Mouse (Mus musculus): ENCODE measurements around the gene Ddx19b.
"Not testable (repeated sequence)": the region's sequence is repeated elsewhere in the genome, so short reads cannot be mapped to it uniquely, and the experiment has no call there.

Gene Ddx19b

DNA sequence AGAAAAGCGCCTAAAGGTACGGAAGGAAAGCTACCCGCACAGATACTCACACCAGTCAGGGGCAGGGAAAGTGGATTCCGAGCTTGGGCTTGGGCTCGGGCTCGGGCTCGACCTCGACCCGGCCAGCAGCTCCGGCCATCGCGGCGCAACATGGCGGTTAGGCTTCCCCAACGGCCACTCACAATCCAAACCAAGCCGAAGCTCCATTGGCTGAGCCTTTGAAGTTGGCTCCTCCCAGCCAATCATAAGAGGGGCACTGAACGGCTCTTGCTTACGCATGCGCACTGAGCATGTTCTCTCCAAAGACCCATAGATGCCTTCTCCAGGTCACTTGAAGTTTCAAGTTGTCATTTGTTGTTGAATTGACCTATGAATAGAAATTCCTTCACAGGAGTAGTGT lies at the start of gene Ddx19b:
Ddx19b (minus strand) TSS at position 180 of the 400 bp plus-strand sequence.
- DNase-seq (ENCODE audit: low spot score), result no peak

DNA sequence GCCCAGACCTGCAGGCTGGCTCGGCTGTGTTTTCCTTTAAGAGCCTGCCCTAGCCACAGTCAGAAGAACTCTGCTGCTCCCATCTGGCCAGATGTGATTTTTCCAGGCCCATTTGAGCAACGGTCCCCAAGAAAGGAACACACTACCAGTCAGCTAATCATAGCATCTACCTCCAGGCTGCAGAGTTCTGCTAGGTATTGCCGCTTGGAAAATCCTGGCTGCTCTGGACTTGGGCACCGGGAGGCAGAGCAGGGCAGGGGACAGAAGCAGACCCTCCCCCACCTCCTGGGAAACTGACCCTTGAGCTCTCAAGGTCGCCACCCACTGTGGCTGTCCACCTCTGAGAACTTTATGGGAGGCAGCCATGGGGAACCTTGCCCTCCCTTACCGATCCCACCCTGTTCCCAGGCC lies 48.3 kb upstream of the Ddx19b start:
- no peak for DNase-seq (ENCODE audit: low spot score)

DNA sequence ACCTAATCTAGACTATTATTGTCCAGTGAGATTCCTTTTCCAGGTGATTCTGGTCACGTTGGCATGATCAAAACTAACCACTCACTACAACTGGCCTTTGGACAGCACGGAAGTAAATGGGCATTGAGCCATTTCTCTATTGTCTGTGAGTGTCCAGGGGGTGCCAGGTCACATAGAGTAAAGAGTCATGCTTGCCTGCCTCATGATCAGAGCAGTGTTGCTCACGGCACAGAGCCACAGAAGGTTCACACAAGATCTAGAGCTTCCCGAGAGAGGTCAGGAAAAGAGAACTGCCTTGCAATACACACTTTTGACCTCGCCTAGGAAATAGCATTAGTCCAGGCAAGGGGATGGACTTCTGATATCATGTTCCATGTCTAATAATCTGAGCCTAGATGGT lies 47.9 kb upstream of the Ddx19b start:
- DNase-seq (ENCODE audit: low spot score), result no peak

DNA sequence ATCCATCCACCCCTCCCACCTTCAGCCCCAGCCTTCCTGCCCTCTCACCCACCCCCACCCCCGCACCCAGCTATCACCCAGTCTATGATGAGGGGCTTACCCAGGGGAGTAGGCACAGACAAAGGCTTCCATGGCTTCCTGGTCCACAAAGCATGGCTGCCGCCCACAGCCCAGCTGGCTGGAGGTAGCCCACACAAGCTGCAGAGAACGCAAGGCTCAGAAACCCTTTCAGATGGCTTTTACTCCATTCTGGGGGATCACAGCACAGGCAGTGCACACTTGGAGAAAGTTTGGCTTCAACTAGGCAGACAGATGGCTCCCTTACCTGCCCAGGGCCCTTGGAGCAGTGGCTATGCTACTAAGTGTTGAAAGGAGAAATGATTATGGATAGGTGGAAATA lies 44.4 kb upstream of the Ddx19b start:
- DNase-seq (ENCODE audit: low spot score), result no peak

DNA sequence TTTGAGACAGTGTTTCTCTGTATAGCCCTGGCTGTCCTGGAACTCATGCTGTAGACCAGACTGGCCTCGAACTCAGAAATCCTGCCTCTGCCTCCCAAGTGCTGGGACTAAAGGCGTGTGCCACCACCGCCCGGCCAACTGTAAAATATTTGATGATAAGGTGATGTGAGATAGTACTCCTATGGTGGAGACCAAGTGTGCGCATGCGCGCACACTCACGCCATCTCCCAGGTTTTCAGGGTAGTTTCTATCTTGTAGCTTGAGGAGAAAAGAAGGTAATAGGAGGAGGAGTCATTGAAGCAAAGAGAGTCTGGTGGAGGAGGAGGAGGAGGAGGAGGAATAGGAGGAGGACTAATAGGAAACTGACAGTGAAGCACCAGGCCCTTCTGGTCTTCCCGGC lies 37.1 kb upstream of the Ddx19b start:
- DNase-seq (ENCODE audit: low spot score), result not testable (repeated sequence)

DNA sequence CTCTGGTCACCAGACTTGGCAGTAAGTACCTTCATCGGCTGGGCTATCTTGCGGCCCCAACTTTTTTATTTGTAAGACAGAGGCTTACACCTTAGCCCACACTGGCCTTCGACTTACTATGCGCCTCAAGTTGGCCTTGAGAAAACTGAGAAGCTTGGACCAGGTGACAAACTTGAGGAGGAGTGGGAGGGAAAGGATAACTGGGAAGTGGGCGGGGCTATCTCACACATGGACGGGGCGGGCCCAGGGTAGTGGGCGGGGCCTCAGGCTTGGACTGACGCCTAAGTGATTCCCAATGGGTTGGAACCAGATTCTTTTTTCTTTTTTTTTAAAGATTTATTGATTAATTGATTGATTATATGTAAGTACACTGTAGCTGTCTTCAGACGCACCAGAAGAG lies 35.9 kb upstream of the Ddx19b start:
- DNase-seq (ENCODE audit: low spot score), result no peak

DNA sequence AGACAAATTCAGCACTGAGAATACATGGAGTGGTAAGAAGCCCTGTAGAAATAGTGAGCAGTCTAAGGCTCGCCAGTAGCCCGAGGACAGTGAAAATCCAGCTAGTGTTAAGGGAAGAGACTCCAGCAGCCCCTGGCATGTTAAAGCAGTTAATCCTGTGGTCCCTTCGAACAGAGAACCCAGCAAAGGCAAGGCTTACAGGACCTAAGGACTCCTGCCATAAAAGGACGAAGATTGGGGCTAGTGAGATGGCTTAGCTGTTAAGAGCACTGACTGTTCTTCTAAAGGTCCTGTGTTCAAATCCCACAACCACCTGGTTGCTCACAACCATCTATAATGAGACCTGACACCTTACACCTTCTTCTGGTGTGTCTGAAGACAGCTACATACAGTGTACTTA lies 34.8 kb upstream of the Ddx19b start:
- no peak for DNase-seq (ENCODE audit: low spot score)

DNA sequence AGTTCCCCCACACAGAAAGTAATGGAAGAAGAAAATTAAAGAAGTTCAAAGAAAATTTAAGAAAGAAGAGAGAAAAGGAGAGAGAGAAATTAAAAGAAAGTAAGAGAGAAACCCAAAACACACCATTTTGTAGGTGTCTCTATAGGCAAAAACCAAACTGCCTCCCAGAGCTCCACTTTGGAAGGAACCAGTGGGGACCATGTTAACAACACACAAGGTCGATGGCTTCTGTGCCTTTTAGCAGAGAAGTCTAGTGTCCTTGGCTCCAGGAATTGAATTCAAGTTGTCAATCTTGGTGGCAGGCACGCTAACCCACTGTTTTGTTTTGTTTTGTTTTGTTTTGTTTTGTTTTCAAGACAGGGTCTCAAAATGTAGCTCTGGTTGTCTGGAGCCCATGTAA lies 31.3 kb upstream of the Ddx19b start:
- no peak for DNase-seq (ENCODE audit: low spot score)

DNA sequence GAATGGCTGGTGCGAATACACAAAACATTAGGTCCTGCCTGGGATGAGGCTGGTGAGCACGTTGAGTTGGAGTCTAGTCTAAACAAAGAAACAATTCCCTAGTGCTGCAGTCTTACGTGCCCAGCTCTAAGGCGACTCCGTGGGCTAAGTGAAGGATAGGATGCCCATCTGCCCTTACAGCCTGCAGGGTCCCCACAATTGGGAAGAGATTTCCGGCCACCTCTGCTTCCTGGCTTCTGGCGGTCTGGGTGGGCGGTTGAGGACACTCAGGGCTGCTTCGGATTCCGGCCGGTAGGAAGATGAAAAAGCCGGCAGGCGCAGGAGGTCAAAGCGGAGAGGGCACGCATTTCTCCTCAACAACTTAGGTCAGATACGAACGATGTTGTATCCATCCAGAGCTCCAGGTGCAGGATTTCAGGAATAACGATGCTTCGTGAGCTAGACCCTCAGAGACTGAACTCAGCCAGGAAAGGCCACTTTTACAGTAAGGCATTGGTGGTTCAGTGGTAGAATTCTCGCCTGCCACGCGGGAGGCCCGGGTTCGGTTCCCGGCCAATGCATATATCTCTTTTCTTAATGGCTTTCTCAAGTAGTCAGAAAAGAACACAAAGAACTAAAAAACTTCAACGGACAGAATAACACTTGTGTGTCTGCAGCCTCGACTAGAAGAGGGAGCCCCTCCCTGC lies 30.7 kb upstream of the Ddx19b start:
- DNase-seq (ENCODE audit: low spot score), result peak; percentile 80

DNA sequence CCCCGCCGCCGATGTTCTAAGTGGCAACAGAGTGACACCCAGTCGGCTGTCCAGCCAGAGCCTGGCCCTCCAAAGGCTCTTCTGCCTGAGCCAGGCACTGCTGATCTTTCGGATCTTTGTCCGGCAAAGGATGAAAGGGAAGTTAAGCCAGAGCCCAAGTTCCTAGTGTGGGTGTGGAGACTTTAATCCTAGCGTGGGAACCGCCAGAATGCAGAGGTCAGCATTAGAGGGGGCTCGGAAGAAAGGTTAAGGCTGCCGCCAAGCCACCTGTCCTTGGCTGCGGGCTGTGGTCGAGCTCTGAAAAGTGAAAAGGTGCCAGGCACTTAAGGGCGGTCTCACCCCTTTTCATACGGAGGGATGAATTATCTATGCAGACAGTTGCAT lies 30.1 kb upstream of the Ddx19b start:
- DNase-seq (ENCODE audit: low spot score), result no peak

DNA sequence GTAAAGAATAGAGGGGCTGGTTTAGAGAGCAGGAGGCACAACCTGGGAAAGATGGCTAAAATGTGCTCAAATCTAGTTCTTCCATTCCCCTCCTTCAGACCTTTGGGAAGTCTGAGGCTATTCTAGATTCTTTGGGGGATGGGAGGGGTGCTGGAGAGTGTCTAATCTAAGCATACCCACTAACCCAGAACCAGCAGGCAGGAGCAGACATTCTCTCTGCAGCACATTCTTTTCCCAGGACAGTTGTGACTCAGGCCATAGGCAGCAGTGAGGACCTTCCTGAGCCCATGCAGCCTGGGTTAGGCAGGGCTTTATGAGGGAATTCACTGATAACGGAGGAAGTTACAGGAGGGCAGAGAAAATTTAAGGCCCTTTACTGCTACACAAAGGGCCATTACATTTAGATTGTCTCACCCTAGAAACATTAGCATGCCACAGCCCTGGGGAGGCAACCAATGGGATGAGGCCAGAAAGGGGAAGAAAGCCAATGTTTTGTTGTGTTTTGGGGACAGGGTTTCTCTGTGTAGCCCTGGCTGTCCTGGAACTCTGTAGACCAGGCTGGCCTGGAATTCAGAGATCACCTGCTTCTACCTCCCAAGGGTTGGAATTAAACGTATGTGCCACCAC lies 27.5 kb upstream of the Ddx19b start:
- no peak for DNase-seq (ENCODE audit: low spot score)

DNA sequence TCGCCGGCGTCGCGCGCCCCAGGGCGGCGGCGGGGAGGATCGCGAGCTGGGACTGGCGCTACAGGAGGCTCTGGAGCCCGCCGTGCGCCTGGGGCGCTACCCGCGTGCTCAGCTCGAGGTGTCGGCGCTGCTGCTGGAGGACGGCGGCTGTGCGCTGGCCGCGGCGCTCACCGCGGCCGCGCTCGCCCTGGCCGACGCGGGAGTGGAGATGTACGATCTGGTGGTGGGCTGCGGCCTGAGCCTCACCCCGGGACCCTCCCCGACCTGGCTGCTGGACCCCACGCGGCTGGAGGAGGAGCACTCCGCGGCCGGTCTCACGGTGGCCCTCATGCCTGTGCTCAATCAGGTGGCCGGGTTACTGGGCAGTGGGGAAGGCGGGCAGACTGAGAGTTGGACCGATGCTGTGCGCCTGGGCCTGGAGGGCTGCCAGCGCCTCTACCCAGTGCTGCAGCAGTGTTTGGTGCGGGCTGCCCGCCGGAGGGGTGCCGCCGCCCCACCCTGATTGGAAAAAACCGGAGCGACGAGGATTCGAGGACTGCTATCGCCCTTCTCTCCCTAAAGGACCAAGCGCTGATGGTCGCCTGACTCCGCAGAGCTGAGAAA lies 25.2 kb upstream of the Ddx19b start:
- DNase-seq (ENCODE audit: low spot score), result peak; percentile 28

DNA sequence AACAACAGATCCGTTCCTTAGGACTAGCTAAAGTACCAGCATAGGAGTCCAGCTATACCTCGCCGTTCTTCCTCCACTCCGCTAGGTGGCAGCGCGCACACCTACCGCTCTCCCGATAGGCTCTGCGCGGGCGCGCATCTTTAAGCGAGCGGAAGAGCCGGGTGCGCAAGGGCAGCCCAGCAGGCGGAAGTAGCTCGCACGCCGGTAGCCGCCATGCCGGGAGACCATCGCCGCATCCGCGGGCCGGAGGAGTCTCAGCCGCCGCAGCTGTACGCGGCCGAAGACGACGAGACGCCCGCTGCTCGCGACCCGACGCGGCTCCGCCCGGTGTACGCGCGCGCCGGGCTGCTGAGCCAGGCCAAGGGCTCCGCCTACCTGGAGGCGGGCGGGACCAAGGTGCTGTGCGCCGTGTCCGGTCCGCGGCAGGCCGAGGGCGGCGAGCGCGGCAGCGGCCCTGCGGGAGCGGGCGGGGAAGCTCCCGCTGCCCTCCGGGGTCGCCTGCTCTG lies 24.7 kb upstream of the Ddx19b start, which contains the start of gene Exosc6:
Exosc6 (plus strand) TSS at position 182 of the 506 bp plus-strand sequence.
- DNase-seq (ENCODE audit: low spot score), result peak; percentile 86

DNA sequence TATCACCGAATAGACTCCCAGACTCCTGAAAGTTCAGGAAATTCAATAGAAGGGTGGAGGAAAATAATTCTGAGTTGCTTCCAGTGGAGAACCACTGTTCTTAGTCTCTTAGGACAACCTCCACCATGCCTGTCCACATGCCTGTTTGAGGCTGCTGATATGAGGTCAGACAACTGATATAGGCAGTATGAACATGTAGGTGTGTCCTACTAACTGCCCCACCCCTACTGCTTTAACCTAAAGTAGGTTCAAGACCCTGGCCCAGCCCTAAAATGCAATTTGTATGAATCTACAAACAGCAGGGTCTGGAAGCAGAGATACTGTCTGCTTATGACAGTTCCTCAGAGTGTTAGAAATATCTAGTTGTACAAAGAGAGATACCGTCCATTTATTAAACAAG lies 24.1 kb upstream of the Ddx19b start:
- no peak for DNase-seq (ENCODE audit: low spot score)

DNA sequence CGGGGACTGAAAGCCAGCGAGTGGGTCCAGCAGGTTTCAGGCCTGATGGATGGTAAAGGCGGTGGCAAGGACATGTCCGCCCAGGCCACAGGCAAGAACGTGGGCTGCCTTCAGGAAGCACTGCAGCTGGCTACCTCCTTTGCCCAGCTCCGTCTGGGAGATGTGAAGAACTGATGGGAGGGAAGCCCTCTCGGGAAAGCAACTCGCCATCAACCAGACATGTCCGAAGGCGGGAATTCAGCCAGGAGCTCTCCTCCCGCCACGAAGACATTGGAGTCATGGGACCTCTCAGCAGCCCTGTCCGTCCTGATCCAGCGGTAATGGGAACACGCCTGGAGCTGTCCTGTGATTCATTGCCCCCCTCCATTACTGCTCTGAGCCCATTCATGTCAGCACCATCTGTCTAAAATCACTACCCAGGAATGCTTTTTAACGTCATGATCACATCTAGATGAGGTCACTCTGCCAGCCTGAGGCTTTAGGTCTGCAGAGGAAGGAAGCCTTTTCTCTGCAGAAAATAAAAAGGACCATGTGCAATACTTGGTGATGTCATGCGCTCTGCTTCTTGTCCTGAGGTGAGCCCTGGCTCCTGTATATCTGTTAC lies 23.6 kb upstream of the Ddx19b start:
- DNase-seq (ENCODE audit: low spot score), result no peak

DNA sequence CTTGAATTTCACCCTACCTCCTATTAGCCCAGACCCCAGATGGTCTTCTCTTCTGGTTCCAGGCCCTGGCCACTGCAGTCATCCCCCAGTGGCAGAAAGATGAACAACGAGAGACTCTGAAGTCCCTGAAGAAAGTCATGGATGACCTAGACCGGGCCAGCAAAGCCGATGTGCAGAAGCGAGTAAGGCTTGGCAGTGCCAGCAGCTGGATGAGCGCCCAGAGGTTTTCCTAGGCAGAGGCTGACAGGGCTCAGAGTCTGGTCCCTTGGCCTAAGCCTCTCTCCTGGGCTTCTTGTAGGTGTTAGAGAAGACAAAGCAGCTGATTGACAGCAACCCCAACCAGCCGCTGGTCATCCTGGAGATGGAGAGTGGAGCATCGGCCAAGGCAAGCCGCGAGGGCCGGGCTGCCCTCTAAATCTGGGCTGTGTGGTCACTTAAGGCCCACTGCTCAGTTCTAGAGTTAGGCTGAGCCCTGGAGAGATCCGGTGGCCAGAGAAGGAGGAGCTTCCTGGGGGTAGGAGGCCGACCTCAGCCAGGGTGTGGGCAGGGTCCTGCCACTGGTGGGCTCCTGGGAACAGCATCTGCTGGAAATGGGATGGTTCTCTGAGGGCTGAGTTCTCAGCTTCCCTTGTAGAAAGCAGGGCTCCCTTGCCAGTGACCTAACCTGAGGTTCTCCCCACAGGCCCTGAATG lies 22.4 kb upstream of the Ddx19b start:
- no peak for DNase-seq (ENCODE audit: low spot score)

DNA sequence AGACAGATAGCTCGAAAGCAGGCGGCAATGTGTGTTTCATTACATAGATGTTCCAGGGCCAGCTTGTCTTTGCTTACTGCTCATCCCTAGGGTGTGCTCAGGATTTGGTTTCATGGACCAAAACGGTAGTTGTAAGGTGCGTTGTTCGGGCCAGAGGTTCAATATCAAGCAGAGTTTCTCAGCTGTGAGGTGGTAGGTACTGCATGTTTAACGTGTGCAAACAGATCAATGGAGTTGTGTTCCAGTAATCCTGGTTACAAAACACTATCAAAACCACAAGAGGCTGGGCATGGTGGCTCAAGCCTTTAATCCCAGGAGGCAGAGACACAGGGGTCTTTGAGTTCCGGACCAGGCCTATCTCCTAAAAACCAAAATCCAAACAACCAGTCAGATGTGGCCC lies 17.6 kb upstream of the Ddx19b start:
- DNase-seq (ENCODE audit: low spot score), result no peak

DNA sequence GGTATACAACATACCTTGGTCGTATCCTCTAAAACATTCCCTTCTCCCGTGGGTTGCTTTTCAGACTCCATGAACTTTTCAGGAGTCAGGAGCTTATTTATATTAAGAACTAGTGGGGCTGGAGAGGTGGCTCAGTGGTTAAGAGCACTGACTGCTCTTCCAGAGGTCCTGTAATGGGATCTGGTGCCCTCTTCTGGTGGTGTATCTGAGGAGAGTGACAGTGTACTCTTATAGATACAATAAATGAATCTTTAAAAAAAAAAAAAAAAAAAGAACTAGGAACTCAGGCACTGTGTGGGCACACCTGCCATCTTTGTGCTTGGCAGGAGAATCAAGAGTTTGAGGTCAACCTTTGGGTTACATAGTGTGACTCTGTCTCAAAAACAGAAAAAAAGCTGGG lies 17.1 kb upstream of the Ddx19b start:
- no peak for DNase-seq (ENCODE audit: low spot score)

DNA sequence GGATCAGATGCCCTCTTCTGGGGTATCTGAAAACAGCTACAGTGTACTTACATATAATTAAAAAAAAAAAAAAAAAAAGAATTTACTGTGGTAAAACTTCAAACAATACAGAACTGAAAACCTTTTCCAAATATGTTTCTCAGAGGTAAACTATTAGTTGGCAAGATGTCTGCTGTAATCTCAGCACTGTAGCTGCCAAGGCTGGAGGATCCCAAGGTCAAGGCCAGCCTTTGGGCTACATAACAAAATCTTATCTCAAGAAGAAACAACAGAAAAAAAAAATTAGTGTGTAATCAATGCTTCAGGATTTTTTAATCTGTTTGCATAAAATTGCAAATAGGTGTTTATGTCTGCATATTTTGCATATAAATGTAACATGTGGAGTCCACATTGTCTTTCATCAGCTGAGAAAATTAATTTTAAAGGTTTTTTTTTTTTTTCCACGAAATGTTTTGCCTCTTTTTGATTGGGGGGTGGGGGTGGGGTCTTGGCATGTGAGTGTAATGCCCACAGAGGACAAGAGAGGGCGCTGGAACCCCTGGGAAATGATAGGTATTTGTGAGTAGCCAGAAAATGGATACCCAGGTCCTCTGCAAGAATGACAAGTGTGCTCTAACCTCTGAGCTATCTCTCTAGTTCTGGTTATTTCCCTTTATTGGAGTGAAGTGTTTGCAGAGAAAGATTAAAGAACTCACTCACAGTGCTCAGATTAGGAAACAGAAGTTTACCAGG lies 12.6 kb upstream of the Ddx19b start:
- no peak for DNase-seq (ENCODE audit: low spot score)

DNA sequence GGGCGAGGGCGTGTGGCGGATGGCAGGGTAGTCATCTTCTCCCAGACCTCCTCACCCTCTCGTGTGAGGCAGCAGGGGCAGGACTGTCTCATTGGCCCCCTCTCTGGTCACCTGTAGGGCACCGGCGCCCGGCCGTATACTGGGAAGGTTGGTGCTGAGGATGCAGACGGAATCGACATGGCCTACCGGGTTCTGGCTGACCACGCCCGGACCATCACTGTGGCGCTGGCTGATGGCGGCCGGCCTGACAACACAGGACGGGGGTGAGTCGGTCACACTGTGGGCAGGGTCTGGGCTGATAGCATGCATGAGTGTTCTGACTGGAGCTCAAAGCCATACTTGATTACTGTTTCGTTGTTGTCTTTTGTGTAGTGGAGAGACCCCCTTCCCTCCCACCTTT lies 11.0 kb upstream of the Ddx19b start:
- DNase-seq (ENCODE audit: low spot score), result no peak

DNA sequence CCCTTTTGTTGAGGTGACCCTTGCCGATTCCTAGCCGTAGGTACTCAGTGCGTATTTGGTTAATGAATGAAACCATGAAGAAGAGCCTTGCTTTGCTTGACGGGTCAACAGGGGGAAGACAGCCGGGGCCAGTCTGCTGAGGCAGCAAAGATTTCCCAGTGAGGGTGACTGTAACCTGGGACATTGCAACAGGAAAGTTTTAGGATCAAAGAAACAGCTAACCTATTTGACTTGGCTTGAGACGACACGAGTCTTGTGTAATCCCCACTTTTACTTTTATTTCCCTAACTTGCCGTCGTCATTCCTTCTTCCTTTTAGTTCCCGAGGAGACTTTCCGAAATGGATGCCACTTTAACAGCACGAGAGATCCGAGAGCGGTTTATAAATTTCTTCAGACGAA lies 5.0 kb upstream of the Ddx19b start:
- no peak for DNase-seq (ENCODE audit: low spot score)

DNA sequence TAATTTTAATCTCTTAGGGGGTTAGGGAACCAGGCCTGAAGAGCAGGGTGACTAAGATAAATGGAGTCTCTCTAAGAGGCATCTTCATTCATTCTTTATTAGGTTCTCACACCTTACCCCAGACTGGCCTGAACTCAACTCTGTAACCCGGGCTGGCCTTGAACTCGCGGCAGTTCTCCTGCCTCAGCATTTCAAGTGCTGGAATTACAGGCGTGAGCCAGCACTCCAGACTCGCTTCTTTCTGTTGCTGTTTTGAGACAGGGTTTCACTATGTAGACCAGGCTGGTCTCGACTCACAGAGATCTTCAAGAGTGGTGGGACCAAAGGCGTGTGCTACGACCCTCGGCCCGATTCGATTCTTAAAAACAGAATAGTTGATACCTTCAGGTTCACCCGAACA lies 2.7 kb upstream of the Ddx19b start:
- no peak for DNase-seq (ENCODE audit: low spot score)

All from urinary bladder, postnatal 25 days (tissue).